ENCODE assay signal across 22 mouse cellular contexts in genomic region chr10:60891476-60892170, GRCm38 (mm10).
DNase-seq lines count a peak whose midpoint lies in the region; ATAC-seq and TF ChIP-seq lines count a peak whose summit lies in the region.
"Had no signal": no experiment of that assay in that cellular context is flagged by ENCODE, and none has a peak within 500 bp of the region (broad histone marks: within the 10 kb centered on the region; RNA-seq: fewer than 3 reads in every experiment).

No protein-coding gene starts in this region.

- peak; percentile 12 for DNase-seq in kidney, adult 9 months
- DNase-seq in kidney, adult 18-20 months: no peak
- peak; percentile 20 for DNase-seq in lung, embryonic 14.5 days
- no peak for DNase-seq in lung, postnatal 10 days
- DNase-seq in Muller cell, postnatal 12 days (ENCODE audit: inconsistent ontology term): peak; percentile 16
- DNase-seq in spleen, postnatal 10 days (ENCODE audit: low spot score in 2 of 2): no peak
- DNase-seq: adrenal gland, adult 8-10 months; adrenal gland, postnatal 36 days; cerebellum, adult 11-12 months; cerebellum, adult 9-10 months; cerebellum, postnatal 25 days; gastrocnemius, postnatal 10 days; heart, adult 2 months; heart, postnatal 14 days had no signal

- H3K4me2 ChIP-seq in lung, embryonic 14.5 days: no peak overlapping the region
- H3K4me2 ChIP-seq in midbrain, embryonic 13.5 days (replicated peaks): no peak overlapping the region
- no peak overlapping the region for H3K4me2 ChIP-seq in midbrain, embryonic 15.5 days
- H3K4me2 ChIP-seq: embryonic facial prominence, embryonic 12.5 days; heart, embryonic 11.5 days; heart, embryonic 15.5 days; hindbrain, embryonic 14.5 days had no signal

- H3K9me3 ChIP-seq in lung, embryonic 14.5 days (ENCODE audit: low read depth, low read length): no peaks in the 10 kb centered on the region
- H3K9me3 ChIP-seq in midbrain, embryonic 13.5 days: no peaks in the 10 kb centered on the region
- no peaks in the 10 kb centered on the region for H3K9me3 ChIP-seq in midbrain, embryonic 15.5 days
- H3K9me3 ChIP-seq: embryonic facial prominence, embryonic 12.5 days; heart, embryonic 15.5 days; hindbrain, embryonic 10.5 days had no signal

- TF ChIP-seq CTCF in lung, embryonic 14.5 days (IDR thresholded peaks at IDR 0.05; ENCODE audit: low read depth): no peak

- WGBS in lung, embryonic 14.5 days: 67% methylated on average over 13 of the region's 13 CpGs
- 69% methylated on average over 13 of the region's 13 CpGs for whole genome bisulfite sequencing in midbrain, embryonic 13.5 days
- 61% methylated on average over 13 of the region's 13 CpGs for WGBS in midbrain, embryonic 15.5 days

- ATAC-seq in lung, embryonic 14.5 days (ENCODE audit: insufficient read depth): no peak
- ATAC-seq in midbrain, embryonic 13.5 days: no peak
- ATAC-seq in midbrain, embryonic 15.5 days (replicated peaks): no peak
- ATAC-seq: forebrain, embryonic 16.5 days had no signal

- H3K4me3 ChIP-seq in lung, embryonic 14.5 days (ENCODE audit: low read depth, low read length): no peak overlapping the region
- no peak overlapping the region for H3K4me3 ChIP-seq in midbrain, embryonic 13.5 days (replicated peaks)
- H3K4me3 ChIP-seq in midbrain, embryonic 15.5 days: no peak overlapping the region
- H3K4me3 ChIP-seq: embryonic facial prominence, embryonic 12.5 days; heart, adult 2 months; heart, embryonic 15.5 days; hindbrain, embryonic 10.5 days had no signal

- H3K4me1 ChIP-seq in lung, embryonic 14.5 days (ENCODE audit: insufficient read depth): no peaks in the 10 kb centered on the region
- H3K4me1 ChIP-seq in midbrain, embryonic 13.5 days (replicated peaks): peaks cover 42% of the 10 kb centered on the region
- peaks cover 35% of the 10 kb centered on the region for H3K4me1 ChIP-seq in midbrain, embryonic 15.5 days

- no peaks in the 10 kb centered on the region for H3K27me3 ChIP-seq in lung, embryonic 14.5 days (ENCODE audit: insufficient read depth, low read length)
- H3K27me3 ChIP-seq in midbrain, embryonic 13.5 days: peaks cover 3% of the 10 kb centered on the region; the same call in 1 of the 2 replicates
- H3K27me3 ChIP-seq in midbrain, embryonic 15.5 days (replicated peaks): no peaks in the 10 kb centered on the region
- H3K27me3 ChIP-seq: embryonic facial prominence, embryonic 12.5 days had no signal

- H3K9ac ChIP-seq in lung, embryonic 14.5 days: no peak overlapping the region
- no peak overlapping the region for H3K9ac ChIP-seq in midbrain, embryonic 13.5 days (replicated peaks)
- H3K9ac ChIP-seq in midbrain, embryonic 15.5 days: no peak overlapping the region
- H3K9ac ChIP-seq: embryonic facial prominence, embryonic 12.5 days; heart, embryonic 15.5 days; hindbrain, embryonic 14.5 days had no signal

- H3K27ac ChIP-seq in lung, embryonic 14.5 days (ENCODE audit: low read depth): no peak overlapping the region
- peak overlapping the region; percentile 1; the same call in 1 of the 2 replicates for H3K27ac ChIP-seq in midbrain, embryonic 13.5 days
- no peak overlapping the region for H3K27ac ChIP-seq in midbrain, embryonic 15.5 days
- H3K27ac ChIP-seq: embryonic facial prominence, embryonic 12.5 days; heart, adult 2 months; heart, embryonic 15.5 days; hindbrain, embryonic 10.5 days; hindbrain, embryonic 14.5 days had no signal

- H3K36me3 ChIP-seq in lung, embryonic 14.5 days (ENCODE audit: insufficient read depth): no peaks in the 10 kb centered on the region
- no peaks in the 10 kb centered on the region for H3K36me3 ChIP-seq in midbrain, embryonic 13.5 days
- H3K36me3 ChIP-seq in midbrain, embryonic 15.5 days (replicated peaks): no peaks in the 10 kb centered on the region
- H3K36me3 ChIP-seq: embryonic facial prominence, embryonic 12.5 days; heart, embryonic 15.5 days; hindbrain, embryonic 10.5 days had no signal

Comparison
In these comparisons a context has a peak if more than half of its experiments do, and no peak if none do; other contexts are left out.
1. DNase-seq: peak in kidney, adult 9 months (single experiment), lung, embryonic 14.5 days (single experiment) and Muller cell, postnatal 12 days (single experiment); none in kidney, adult 18-20 months (single experiment), lung, postnatal 10 days (single experiment) and spleen, postnatal 10 days (0 of 2).